Mouse (Mus musculus) spleen, adult 2 months (tissue): Measurements from ENCODE around the gene Elf5.

ENCODE experiments used
- CTCF ChIP-seq: fragments of 200-500 bp; IDR thresholded peaks from 2 replicates; pipeline ENCODE4 v1.5.1; 2011; ENCODE audit warnings: mild to moderate bottlenecking, inconsistent platforms; ENCODE audit not compliant: insufficient read depth, insufficient read length, insufficient replicate concordance; ENCODE audit errors: extremely low read depth
- POLR2A ChIP-seq: fragments of 200-500 bp; IDR thresholded peaks from 2 replicates; pipeline ENCODE4 v1.6.1; 2011; ENCODE audit warnings: low read depth, low read length, inconsistent platforms

GRCm38 (mm10) chr2:103439710-103440109 lies 28.2 kb downstream of the Elf5 start:
- TF ChIP-seq CTCF = peak; percentile 59; the same call in 1 of the 2 replicates
- TF ChIP-seq POLR2A = no peak
